Mouse (Mus musculus): Measurements from ENCODE around the gene Slc45a2. TPM values are rescaled to one million over a fixed set of nuclear protein-coding genes. Genes with fewer than 3 reads are reported as not detected.
"Not testable (repeated sequence)": the region's sequence is repeated elsewhere in the genome, so short reads cannot be mapped to it uniquely, and the experiment has no call there.

Slc45a2 gene
- polyA plus RNA-seq, 1 experiment from 2014 or later = not detected

DNA sequence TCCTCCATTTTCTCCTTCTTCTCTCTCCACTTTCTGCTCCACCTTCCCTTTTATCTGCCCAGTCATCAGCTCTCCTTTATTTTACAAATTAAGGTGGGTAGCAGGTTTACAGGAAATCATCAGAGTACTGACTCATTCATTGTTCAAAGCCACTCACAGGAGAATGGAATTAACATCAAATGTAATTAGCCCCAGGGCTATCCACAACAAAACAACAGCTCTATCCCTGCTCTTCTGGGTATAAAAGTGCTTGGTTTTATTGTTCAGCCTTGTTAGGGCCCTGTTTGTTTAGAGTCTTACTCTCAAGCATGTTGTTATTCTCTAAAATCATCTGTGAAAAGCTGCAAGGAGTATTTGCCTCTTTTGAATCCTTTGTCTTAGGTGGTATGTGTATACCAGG is 23.4 kb upstream of the Slc45a2 start:
- Histone ChIP-seq H3K27me3 (replicated peaks; ENCODE audit: control insufficient read depth, insufficient read depth, low read length) (no peaks in the 10 kb centered on the region), H3K9ac (ENCODE audit: low read depth, low read length) (no peak overlapping the region), H3K4me1 (replicated peaks; ENCODE audit: control insufficient read depth, insufficient read depth, low read length) (0 out of 2 replicates have a peak, but pooled peaks cover 1% of the 10 kb centered on the region), H3K9me3 (ENCODE audit: control insufficient read depth) (no peaks in the 10 kb centered on the region), H3K27ac (ENCODE audit: low read depth, low read length) (no peak overlapping the region), H3K4me3 (ENCODE audit: low read depth, low read length) (no peak overlapping the region), H3K36me3 (ENCODE audit: control insufficient read depth, insufficient read depth) (no peaks in the 10 kb centered on the region), H3K4me2 (replicated peaks; ENCODE audit: low read depth) (no peak overlapping the region)
- TF ChIP-seq CTCF (IDR thresholded peaks at IDR 0.05; ENCODE audit: low read depth) = no peak
- ATAC-seq = no peak

DNA sequence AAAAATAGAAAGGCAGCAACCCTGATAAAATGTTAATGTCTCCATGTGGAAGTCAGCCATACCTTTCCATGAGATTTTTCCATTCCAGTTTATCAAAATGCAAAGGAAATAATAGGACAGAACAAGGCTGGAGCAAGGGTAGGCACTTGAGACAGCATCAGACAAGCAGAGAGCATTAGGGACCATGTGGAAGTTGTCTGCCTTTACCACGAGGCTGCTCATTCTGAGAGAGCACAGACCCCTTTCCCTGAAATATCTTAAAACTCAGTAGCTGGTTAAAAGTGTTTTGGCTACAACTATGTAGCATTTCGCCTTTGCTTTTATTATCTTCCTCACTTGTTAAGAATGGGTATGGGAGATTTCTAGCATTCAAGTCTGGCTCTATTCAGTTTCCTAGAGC is 19.8 kb upstream of the Slc45a2 start:
- TF ChIP-seq CTCF (IDR thresholded peaks at IDR 0.05; ENCODE audit: low read depth) = no peak
- 54% methylated on average over 2 of the region's 2 CpGs for WGBS
- H3K4me1 ChIP-seq (replicated peaks; ENCODE audit: control insufficient read depth, insufficient read depth, low read length) = 0 out of 2 replicates have a peak, but pooled peaks cover 3% of the 10 kb centered on the region
- no peaks in the 10 kb centered on the region for H3K9me3 ChIP-seq (ENCODE audit: control insufficient read depth)
- H3K27me3 ChIP-seq (replicated peaks; ENCODE audit: control insufficient read depth, insufficient read depth, low read length) = no peaks in the 10 kb centered on the region
- no peak overlapping the region for H3K27ac ChIP-seq (ENCODE audit: low read depth, low read length)
- peak overlapping the region; percentile 63; the same call in 1 of the 2 replicates for H3K4me2 ChIP-seq (replicated peaks; ENCODE audit: low read depth)
- H3K36me3 ChIP-seq (ENCODE audit: control insufficient read depth, insufficient read depth) = no peaks in the 10 kb centered on the region; the same call in 1 of the 2 replicates
- no peak for ATAC-seq
- H3K4me3 ChIP-seq (ENCODE audit: low read depth, low read length) = no peak overlapping the region
- no peak overlapping the region; the same call in 1 of the 2 replicates for H3K9ac ChIP-seq (ENCODE audit: low read depth, low read length)

DNA sequence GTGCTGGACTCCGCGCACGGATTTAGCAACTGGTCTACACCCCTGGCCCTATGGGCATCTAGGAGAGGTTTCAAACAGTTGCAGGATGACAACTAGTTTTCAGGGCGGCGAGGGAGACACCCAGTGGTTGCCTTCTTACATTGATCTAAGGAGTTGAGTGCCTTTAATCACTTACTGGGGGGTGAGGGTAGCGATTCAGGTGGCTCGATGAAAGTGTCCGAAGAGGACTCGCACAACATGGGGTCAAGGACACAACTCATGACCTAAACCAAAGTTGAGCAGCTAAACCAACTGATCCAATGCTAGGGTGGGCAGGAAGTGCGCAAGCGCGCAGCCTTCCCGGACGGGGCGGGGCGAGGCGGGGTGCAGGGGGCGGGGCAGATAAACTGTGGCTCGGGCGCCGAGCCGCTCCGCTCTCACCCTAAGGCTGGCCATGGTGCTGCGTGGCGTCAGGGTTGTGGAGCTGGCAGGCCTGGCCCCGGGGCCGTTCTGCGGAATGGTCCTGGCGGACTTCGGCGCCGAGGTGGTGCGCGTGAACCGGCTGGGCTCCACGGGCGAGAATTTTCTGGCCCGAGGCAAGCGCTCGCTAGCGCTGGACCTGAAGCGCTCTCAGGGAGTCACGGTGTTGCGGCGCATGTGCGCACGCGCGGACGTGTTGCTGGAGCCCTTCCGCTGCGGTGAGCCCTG is 19.0 kb upstream of the Slc45a2 start, which contains the start of gene Amacr:
Amacr (plus strand) TSS at position 380 of the 687 bp plus-strand sequence.
- under 1% methylated on average over 52 of the region's 52 CpGs for WGBS
- Histone ChIP-seq H3K9ac (ENCODE audit: low read depth, low read length) (peak within 1 kb of the TSS; percentile 67), H3K27me3 (replicated peaks; ENCODE audit: control insufficient read depth, insufficient read depth, low read length) (no peaks in the 10 kb centered on the region), H3K4me1 (replicated peaks; ENCODE audit: control insufficient read depth, insufficient read depth, low read length) (0 out of 2 replicates have a peak, but pooled peaks cover 3% of the 10 kb centered on the region), H3K4me2 (replicated peaks; ENCODE audit: low read depth) (peak within 1 kb of the TSS; percentile 63), H3K27ac (ENCODE audit: low read depth, low read length) (peak within 1 kb of the TSS; percentile 85), H3K36me3 (ENCODE audit: control insufficient read depth, insufficient read depth) (no peaks in the 10 kb centered on the region; the same call in 1 of the 2 replicates), H3K9me3 (ENCODE audit: control insufficient read depth) (no peaks in the 10 kb centered on the region), H3K4me3 (ENCODE audit: low read depth, low read length) (peak within 1 kb of the TSS; percentile 65)
- TF ChIP-seq CTCF (IDR thresholded peaks at IDR 0.05; ENCODE audit: low read depth) = peak; percentile 74
- peak; percentile 96 for ATAC-seq

DNA sequence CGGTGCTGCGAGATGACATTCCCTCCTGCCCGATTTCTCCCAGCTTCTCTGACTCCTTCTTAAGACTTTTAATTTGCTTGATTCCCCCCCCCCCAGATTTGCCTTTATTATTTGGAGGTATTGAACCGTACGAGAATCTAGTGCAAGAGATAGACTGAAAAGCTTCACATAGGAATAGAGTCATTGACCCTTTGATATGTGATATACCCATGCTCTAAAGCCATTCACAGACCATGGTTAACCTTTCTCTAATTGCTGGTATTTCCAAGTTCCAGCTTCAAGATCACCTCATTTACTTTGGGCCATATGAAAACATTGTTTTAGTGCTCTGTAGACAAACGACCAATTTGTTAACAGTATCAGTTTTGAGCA is 18.5 kb upstream of the Slc45a2 start:
- Histone ChIP-seq H3K4me2 (replicated peaks; ENCODE audit: low read depth) (peak overlapping the region; percentile 63), H3K36me3 (ENCODE audit: control insufficient read depth, insufficient read depth) (no peaks in the 10 kb centered on the region; the same call in 1 of the 2 replicates), H3K27me3 (replicated peaks; ENCODE audit: control insufficient read depth, insufficient read depth, low read length) (no peaks in the 10 kb centered on the region), H3K27ac (ENCODE audit: low read depth, low read length) (peak overlapping the region; percentile 85), H3K9me3 (ENCODE audit: control insufficient read depth) (no peaks in the 10 kb centered on the region), H3K4me1 (replicated peaks; ENCODE audit: control insufficient read depth, insufficient read depth, low read length) (0 out of 2 replicates have a peak, but pooled peaks cover 3% of the 10 kb centered on the region), H3K9ac (ENCODE audit: low read depth, low read length) (peak overlapping the region; percentile 67), H3K4me3 (ENCODE audit: low read depth, low read length) (peak overlapping the region; percentile 65)
- no peak for TF ChIP-seq CTCF (IDR thresholded peaks at IDR 0.05; ENCODE audit: low read depth)
- no peak for ATAC-seq
- 5% methylated on average over 6 of the region's 6 CpGs for WGBS

DNA sequence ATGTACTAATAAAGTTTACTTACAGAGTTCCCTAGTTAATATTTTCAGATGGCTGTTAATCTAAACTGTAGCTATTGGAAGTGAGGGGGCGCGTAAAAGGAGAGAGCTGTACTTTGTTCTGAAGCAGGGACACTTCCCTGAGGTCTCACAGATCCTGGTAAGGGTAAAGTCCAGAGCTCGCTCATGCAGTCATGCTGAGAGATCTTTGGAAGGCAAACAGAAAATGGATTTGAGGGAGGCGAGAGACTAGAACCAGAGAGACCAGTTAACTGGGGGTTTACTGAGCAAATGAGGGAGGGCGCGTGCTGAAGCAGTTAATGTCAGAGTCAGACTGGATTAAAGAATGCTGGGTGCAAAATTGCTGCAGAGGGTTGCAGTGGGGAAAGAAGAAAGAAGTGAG is 14.8 kb upstream of the Slc45a2 start:
- Histone ChIP-seq H3K4me2 (replicated peaks; ENCODE audit: low read depth) (peak overlapping the region; percentile 46), H3K4me1 (replicated peaks; ENCODE audit: control insufficient read depth, insufficient read depth, low read length) (0 out of 2 replicates have a peak, but pooled peaks cover 3% of the 10 kb centered on the region), H3K36me3 (ENCODE audit: control insufficient read depth, insufficient read depth) (peaks cover 14% of the 10 kb centered on the region; the same call in 1 of the 2 replicates), H3K9ac (ENCODE audit: low read depth, low read length) (no peak overlapping the region), H3K27me3 (replicated peaks; ENCODE audit: control insufficient read depth, insufficient read depth, low read length) (no peaks in the 10 kb centered on the region), H3K27ac (ENCODE audit: low read depth, low read length) (peak overlapping the region; percentile 63), H3K9me3 (ENCODE audit: control insufficient read depth) (no peaks in the 10 kb centered on the region), H3K4me3 (ENCODE audit: low read depth, low read length) (no peak overlapping the region)
- TF ChIP-seq CTCF (IDR thresholded peaks at IDR 0.05; ENCODE audit: low read depth) = no peak; the same call in 1 of the 2 replicates
- peak; percentile 67 for ATAC-seq
- WGBS = 46% methylated on average over 6 of the region's 6 CpGs

DNA sequence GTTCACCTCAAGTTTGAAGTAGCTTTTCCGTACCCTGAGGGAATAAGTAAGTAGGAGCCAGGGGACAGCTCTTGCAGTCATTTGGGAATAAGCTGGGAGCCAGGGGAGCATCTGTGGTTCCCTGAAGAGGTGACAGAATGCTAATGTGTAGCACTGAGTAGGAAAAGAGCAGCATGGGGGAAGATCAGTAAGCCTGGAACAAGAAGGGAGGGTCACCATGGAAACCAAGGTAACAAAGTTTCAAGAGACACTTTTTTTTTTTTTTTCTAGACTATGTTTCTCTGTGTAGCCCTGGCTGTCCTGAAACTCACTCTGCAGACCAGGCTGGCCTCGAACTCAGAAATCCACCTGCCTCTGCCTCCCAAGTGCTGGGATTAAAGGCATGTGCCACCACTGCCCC is 14.0 kb upstream of the Slc45a2 start:
- H3K27ac ChIP-seq (ENCODE audit: low read depth, low read length); H3K4me2 ChIP-seq (replicated peaks; ENCODE audit: low read depth); H3K4me3 ChIP-seq (ENCODE audit: low read depth, low read length); H3K9me3 ChIP-seq (ENCODE audit: control insufficient read depth); H3K27me3 ChIP-seq (replicated peaks; ENCODE audit: control insufficient read depth, insufficient read depth, low read length); H3K4me1 ChIP-seq (replicated peaks; ENCODE audit: control insufficient read depth, insufficient read depth, low read length); ATAC-seq; H3K9ac ChIP-seq (ENCODE audit: low read depth, low read length): not testable (repeated sequence)
- peaks cover 14% of the 10 kb centered on the region; the same call in 1 of the 2 replicates for H3K36me3 ChIP-seq (ENCODE audit: control insufficient read depth, insufficient read depth)
- WGBS = 68% methylated on average over 2 of the region's 2 CpGs
